Mouse (Mus musculus): ENCODE measurements at regions not wholly inside any gene's neighbourhood (a gene's known extent, or its start where the extent isn't known, plus 50 kb on each side); places are given as distances from the start of the nearest gene placed in this dataset.

- no peak overlapping the region for H3K4me2 ChIP-seq (ENCODE audit: insufficient read depth, low read depth, poor library complexity, severe bottlenecking)
- no peaks in the 10 kb centered on the region for H3K36me3 ChIP-seq (replicated peaks in 1 of 2; ENCODE audit: control insufficient read depth in 1 of 2, insufficient read depth in 1 of 2, low read length in 1 of 2)
- H3K27ac ChIP-seq (ENCODE audit: insufficient read depth, low read depth): no peak overlapping the region
- no peaks in the 10 kb centered on the region for H3K9me3 ChIP-seq (replicated peaks; ENCODE audit: low read length)
- no peaks in the 10 kb centered on the region for H3K79me2 ChIP-seq (replicated peaks; ENCODE audit: control insufficient read depth, extremely low read depth, insufficient read depth, poor library complexity, severe bottlenecking)
- no peak overlapping the region for H3K9ac ChIP-seq (ENCODE audit: insufficient read depth, low read depth)
- H3K4me1 ChIP-seq (ENCODE audit: control insufficient read depth in 1 of 2, insufficient read depth in 2 of 2): peaks cover 0 to 2% of the 10 kb centered on the region in 2 experiments; a peak in 1 of 4 replicates
- no peak for DNase-seq (ENCODE audit: extremely low read depth)
- in situ Hi-C loops (cut with MboI; ENCODE audit: low pct_ligation_motif_present, low pct_unique_long_range_greater_than_20kb, low sequenced_read_pairs): no loop called here
- TF ChIP-seq IRF4 (IDR thresholded peaks at IDR 0.05; ENCODE audit: low read depth, low read length) (no peak), SMC3 (IDR thresholded peaks at IDR 0.05; ENCODE audit: low read depth, low read length) (no peak), USF1 (IDR thresholded peaks at IDR 0.05; ENCODE audit: low read depth, low read length) (no peak), NELFE (IDR thresholded peaks at IDR 0.05; ENCODE audit: low read depth, low read length) (no peak)
- H3K27me3 ChIP-seq (replicated peaks): no peaks in the 10 kb centered on the region
- dilution Hi-C loops (cut with MboI; ENCODE audit: extremely low pct_ligation_motif_present, extremely low pct_unique_long_range_greater_than_20kb, low sequenced_read_pairs): no loop called here
- no peak overlapping the region for H3K4me3 ChIP-seq (replicated peaks in 1 of 3; ENCODE audit: low read depth in 2 of 3, low read length in 2 of 3, poor library complexity in 1 of 3)
Observed at GRCm38 (mm10) chr6:13006596-13006995, 63.0 kb upstream of the Tmem106b start.

DNA sequence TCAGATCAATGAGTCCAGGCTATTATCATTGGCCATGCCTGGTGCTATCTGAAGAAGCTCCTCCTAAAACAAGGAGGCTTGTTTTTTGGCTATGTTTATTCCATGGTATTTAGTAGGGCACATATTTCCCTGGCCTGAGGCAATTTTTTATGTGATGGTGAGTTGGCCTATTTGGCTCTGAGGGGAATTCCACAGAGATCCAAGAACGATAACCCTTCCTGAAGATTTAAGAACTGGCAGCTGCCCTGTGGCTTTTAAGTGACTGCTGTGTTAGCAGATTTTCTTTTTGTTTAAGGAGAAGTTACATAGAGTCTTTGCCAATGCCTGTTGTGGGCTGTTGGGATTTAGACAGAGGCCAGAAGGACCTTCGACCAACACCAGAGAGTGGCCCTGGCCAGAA lies 74.9 kb upstream of the Tmem106b start:
- Histone ChIP-seq H3K9me3 (replicated peaks; ENCODE audit: low read length) (no peaks in the 10 kb centered on the region), H3K4me3 (replicated peaks in 1 of 3; ENCODE audit: low read depth in 2 of 3, low read length in 2 of 3, poor library complexity in 1 of 3) (no peak overlapping the region), H3K9ac (ENCODE audit: insufficient read depth, low read depth) (no peak overlapping the region), H3K27ac (ENCODE audit: insufficient read depth, low read depth) (no peak overlapping the region), H3K4me1 (ENCODE audit: control insufficient read depth in 1 of 2, insufficient read depth in 2 of 2) (no peaks in the 10 kb centered on the region), H3K79me2 (replicated peaks; ENCODE audit: control insufficient read depth, extremely low read depth, insufficient read depth, poor library complexity, severe bottlenecking) (no peaks in the 10 kb centered on the region), H3K27me3 (replicated peaks) (no peaks in the 10 kb centered on the region), H3K4me2 (ENCODE audit: insufficient read depth, low read depth, poor library complexity, severe bottlenecking) (no peak overlapping the region), H3K36me3 (replicated peaks in 1 of 2; ENCODE audit: control insufficient read depth in 1 of 2, insufficient read depth in 1 of 2, low read length in 1 of 2) (no peaks in the 10 kb centered on the region)
- dilution Hi-C loops (cut with MboI; ENCODE audit: extremely low pct_ligation_motif_present, extremely low pct_unique_long_range_greater_than_20kb, low sequenced_read_pairs): no loop called here
- no peak for TF ChIP-seq SIN3A (IDR thresholded peaks at IDR 0.05; ENCODE audit: low read length)
- no peak for TF ChIP-seq TBP (conservative IDR thresholded peaks at IDR 0.05; ENCODE audit: low read depth, low read length)
- no peak for TF ChIP-seq TCF12 (IDR thresholded peaks at IDR 0.05; ENCODE audit: low read depth, low read length)
- no peak for TF ChIP-seq CHD2 (IDR thresholded peaks at IDR 0.05; ENCODE audit: low read length)
- no peak for TF ChIP-seq ZC3H11A (IDR thresholded peaks at IDR 0.05; ENCODE audit: low read depth, low read length)
- TF ChIP-seq ELF1 (IDR thresholded peaks at IDR 0.05; ENCODE audit: low read depth, low read length): no peak
- TF ChIP-seq IRF4 (IDR thresholded peaks at IDR 0.05; ENCODE audit: low read depth, low read length): no peak
- no peak for TF ChIP-seq ZKSCAN1 (IDR thresholded peaks at IDR 0.05; ENCODE audit: borderline replicate concordance, low read depth, low read length)
- no peak for TF ChIP-seq ZNF384 (IDR thresholded peaks at IDR 0.05; ENCODE audit: low read depth, low read length)
- no peak for TF ChIP-seq KAT2A (IDR thresholded peaks at IDR 0.05; ENCODE audit: insufficient replicate concordance, low read length)
- no peak for TF ChIP-seq JUND (conservative IDR thresholded peaks at IDR 0.05; ENCODE audit: low read depth, low read length)
- no peak for TF ChIP-seq PAX5 (IDR thresholded peaks at IDR 0.05; ENCODE audit: low read length)
- no peak for TF ChIP-seq UBTF (IDR thresholded peaks at IDR 0.05; ENCODE audit: low read depth, low read length)
- TF ChIP-seq SMC3 (IDR thresholded peaks at IDR 0.05; ENCODE audit: low read depth, low read length): no peak
- TF ChIP-seq MEF2A (IDR thresholded peaks at IDR 0.05; ENCODE audit: borderline replicate concordance, low read depth, low read length): no peak
- TF ChIP-seq USF2 (conservative IDR thresholded peaks at IDR 0.05; ENCODE audit: low read depth, low read length): no peak
- TF ChIP-seq BHLHE40 (IDR thresholded peaks at IDR 0.05; ENCODE audit: low read depth, low read length): no peak
- no peak for TF ChIP-seq RCOR1 (conservative IDR thresholded peaks at IDR 0.05; ENCODE audit: low read depth, low read length)
- TF ChIP-seq RAD21 (IDR thresholded peaks at IDR 0.05; ENCODE audit: low read depth, low read length): no peak
- no peak for TF ChIP-seq NRF1 (IDR thresholded peaks at IDR 0.05; ENCODE audit: low read depth, low read length)
- no peak for DNase-seq (ENCODE audit: extremely low read depth)
- in situ Hi-C loops (cut with MboI; ENCODE audit: low pct_ligation_motif_present, low pct_unique_long_range_greater_than_20kb, low sequenced_read_pairs): no loop called here
